Mouse (Mus musculus): ENCODE measurements around the gene Gse1. TPM values are rescaled to one million over a fixed set of nuclear protein-coding genes. Genes with fewer than 3 reads are reported as not detected.

The Gse1 gene
- polyA plus RNA-seq, 1 experiment: 14.7 TPM

DNA sequence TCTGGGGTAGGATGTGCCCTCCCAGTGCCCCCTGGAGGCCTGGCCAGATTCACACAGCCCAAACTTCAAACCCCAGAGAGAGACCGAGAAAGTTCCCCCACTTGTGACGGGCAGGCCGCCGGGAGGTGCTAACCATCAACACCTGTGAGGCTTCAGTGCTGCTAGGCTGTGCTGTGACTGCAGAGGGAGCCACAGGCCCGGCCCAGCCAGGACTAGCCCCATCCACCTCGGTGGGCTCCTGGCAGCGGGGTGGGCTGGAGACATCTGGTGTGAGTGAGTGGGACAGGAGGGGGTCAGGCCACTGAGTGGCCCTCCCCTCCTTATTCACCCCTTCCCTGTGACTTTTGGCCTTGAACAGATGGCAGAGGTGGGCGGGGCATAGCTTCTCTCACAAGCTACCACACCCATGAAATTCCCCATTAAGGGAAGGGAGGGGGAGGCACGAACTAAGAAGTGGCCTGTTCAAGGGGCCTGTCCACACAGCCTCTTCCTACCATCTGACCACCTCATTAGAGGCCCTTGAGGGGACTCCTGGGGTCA lies 179.5 kb downstream of the Gse1 start:
- Histone ChIP-seq H3K27me3 (ENCODE audit: control insufficient read depth, insufficient read depth, insufficient read length) (no peaks in the 10 kb centered on the region), H3K79me2 (ENCODE audit: control insufficient read depth, insufficient read depth) (no peaks in the 10 kb centered on the region), H3K36me3 (ENCODE audit: control insufficient read depth, insufficient read depth) (no peaks in the 10 kb centered on the region), H3ac (ENCODE audit: control insufficient read depth, insufficient read length) (no peak overlapping the region), H3K4me3 (no peak overlapping the region), H3K4me2 (ENCODE audit: low read depth) (peak overlapping the region; percentile 24)
- TF ChIP-seq POLR2A (IDR thresholded peaks at IDR 0.05; ENCODE audit: insufficient read length, low read depth) (no peak), SRF (IDR thresholded peaks at IDR 0.05; ENCODE audit: control insufficient read depth, insufficient read length, low read depth) (no peak), MYOG (IDR thresholded peaks at IDR 0.05; ENCODE audit: control insufficient read depth in 1 of 3, insufficient read depth in 1 of 3, insufficient read length in 2 of 3, low read depth in 2 of 3) (peak in 2 of 3 experiments; percentile 17 to 65), MYOD1 (IDR thresholded peaks at IDR 0.05; ENCODE audit: control insufficient read depth in 1 of 3, insufficient read length in 2 of 3, low read depth in 2 of 3) (peak in 2 of 3 experiments; percentile 50 to 69)

DNA sequence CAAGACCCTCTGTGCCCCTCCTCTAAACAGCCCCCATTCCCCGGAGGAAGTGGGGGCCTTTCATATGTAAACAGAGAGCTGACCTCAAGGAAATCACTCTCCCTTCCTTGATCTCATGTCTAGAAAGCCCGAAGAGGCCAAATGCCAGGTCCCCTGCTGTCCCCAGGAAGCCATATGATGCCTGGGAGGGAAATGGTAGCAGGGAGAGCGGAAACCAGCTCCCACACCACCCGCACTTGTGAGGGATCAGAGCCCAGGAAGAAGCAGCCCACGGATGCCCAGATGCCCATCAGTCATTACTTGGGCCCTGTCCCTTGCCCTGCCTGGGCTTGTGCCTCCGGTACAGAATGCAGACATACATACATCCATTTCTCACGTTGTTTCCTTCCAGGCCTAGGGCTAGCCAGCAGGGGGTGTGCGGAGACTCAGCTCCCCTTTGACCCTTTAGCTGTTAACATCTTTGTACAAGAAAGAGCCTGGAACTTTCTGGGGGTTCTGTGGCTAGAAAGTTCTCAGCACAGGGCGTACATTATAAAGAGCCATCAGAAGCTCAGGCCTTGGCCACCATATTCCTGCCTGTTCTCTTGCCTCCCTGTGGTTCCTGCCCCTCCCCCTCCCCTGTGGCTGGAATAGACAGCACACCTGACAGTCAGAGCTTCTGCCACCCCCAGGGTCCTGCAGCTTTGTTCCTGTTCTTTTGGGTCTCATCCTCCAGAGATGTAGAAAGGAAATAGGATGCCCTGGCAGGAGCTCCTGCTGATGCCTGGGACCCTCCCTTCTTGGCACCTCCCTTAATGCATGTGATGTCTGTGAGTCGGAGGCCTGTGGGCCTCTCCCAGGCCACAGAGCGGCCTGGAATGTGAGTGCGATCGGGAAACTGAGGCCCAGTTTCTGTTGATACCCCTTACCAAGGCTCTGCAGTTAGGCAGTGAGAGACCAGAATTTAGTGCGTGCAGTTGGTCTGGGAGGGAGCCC lies 180.3 kb downstream of the Gse1 start:
- no peak overlapping the region for H3ac ChIP-seq (ENCODE audit: control insufficient read depth, insufficient read length)
- TF ChIP-seq E2F4 (IDR thresholded peaks at IDR 0.05; ENCODE audit: insufficient read depth): no peak
- TF ChIP-seq MYOD1 (IDR thresholded peaks at IDR 0.05; ENCODE audit: control insufficient read depth in 1 of 3, insufficient read length in 2 of 3, low read depth in 2 of 3): no peak
- no peak for TF ChIP-seq MAX (IDR thresholded peaks at IDR 0.05; ENCODE audit: low read depth)
- no peak for TF ChIP-seq POLR2A (IDR thresholded peaks at IDR 0.05; ENCODE audit: insufficient read length, low read depth)
- no peak for TF ChIP-seq CEBPB (IDR thresholded peaks at IDR 0.05; ENCODE audit: insufficient read depth, poor library complexity, severe bottlenecking)
- peak overlapping the region; percentile 24 for H3K4me2 ChIP-seq (ENCODE audit: low read depth)
- no peaks in the 10 kb centered on the region for H3K27me3 ChIP-seq (ENCODE audit: control insufficient read depth, insufficient read depth, insufficient read length)
- H3K79me2 ChIP-seq (ENCODE audit: control insufficient read depth, insufficient read depth): no peaks in the 10 kb centered on the region
- no peaks in the 10 kb centered on the region for H3K36me3 ChIP-seq (ENCODE audit: control insufficient read depth, insufficient read depth)
- no peak overlapping the region for H3K4me3 ChIP-seq

DNA sequence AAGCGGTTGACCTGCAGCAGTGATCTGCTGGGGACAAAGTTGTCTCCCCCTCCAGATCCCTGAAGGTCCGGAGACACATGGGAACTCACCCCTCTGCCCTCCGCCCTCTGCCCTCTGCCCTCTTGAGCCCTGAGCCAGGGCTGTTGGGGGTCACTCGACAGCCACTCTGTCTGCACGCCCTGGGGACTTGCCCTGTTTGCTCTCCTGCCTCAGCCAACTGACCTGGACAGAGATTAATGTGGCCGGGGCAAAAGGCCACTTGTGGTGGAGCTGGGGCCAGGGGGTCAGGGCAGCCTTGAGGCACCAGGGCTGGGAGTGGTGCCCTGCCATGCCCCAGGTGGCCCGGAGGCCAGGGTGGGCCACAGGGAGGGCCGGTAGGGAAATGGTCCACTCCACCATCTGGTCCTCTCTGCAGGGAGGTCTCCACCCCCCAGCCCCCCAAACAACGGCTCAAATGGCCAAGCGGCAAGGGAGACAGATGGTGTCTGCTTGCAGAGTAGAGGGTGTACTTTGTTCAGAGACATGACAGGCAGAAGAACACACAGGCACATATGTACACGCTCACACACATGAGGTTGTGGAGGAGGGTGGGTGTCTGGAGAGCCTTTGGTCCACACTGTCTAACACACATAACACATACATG lies 181.2 kb downstream of the Gse1 start:
- Histone ChIP-seq H3K79me2 (ENCODE audit: control insufficient read depth, insufficient read depth) (no peaks in the 10 kb centered on the region), H3K36me3 (ENCODE audit: control insufficient read depth, insufficient read depth) (no peaks in the 10 kb centered on the region), H3K27me3 (ENCODE audit: control insufficient read depth, insufficient read depth, insufficient read length) (no peaks in the 10 kb centered on the region), H3ac (ENCODE audit: control insufficient read depth, insufficient read length) (no peak overlapping the region), H3K4me3 (no peak overlapping the region), H3K4me2 (ENCODE audit: low read depth) (no peak overlapping the region)
- no peak for TF ChIP-seq REST (IDR thresholded peaks at IDR 0.05; ENCODE audit: insufficient read depth, insufficient read length)
- TF ChIP-seq MAX (IDR thresholded peaks at IDR 0.05; ENCODE audit: low read depth): no peak
- no peak for TF ChIP-seq TCF12 (IDR thresholded peaks at IDR 0.05; ENCODE audit: insufficient read depth, poor library complexity, severe bottlenecking)
- TF ChIP-seq SRF (IDR thresholded peaks at IDR 0.05; ENCODE audit: control insufficient read depth, insufficient read length, low read depth): no peak
- TF ChIP-seq MYOD1 (IDR thresholded peaks at IDR 0.05; ENCODE audit: control insufficient read depth in 1 of 3, insufficient read length in 2 of 3, low read depth in 2 of 3): no peak
- no peak for TF ChIP-seq POLR2A (IDR thresholded peaks at IDR 0.05; ENCODE audit: insufficient read length, low read depth)
- TF ChIP-seq POLR2AphosphoS2 (IDR thresholded peaks at IDR 0.05; ENCODE audit: insufficient read length, low read depth): no peak
- TF ChIP-seq CEBPB (IDR thresholded peaks at IDR 0.05; ENCODE audit: insufficient read depth, poor library complexity, severe bottlenecking): no peak
- no peak for TF ChIP-seq MYOG (IDR thresholded peaks at IDR 0.05; ENCODE audit: control insufficient read depth in 1 of 3, insufficient read depth in 1 of 3, insufficient read length in 2 of 3, low read depth in 2 of 3)
- TF ChIP-seq USF1 (IDR thresholded peaks at IDR 0.05; ENCODE audit: low read depth): no peak
- no peak for TF ChIP-seq E2F4 (IDR thresholded peaks at IDR 0.05; ENCODE audit: insufficient read depth)
- no peak for TF ChIP-seq TCF3 (IDR thresholded peaks at IDR 0.05; ENCODE audit: insufficient read length, low read depth)

DNA sequence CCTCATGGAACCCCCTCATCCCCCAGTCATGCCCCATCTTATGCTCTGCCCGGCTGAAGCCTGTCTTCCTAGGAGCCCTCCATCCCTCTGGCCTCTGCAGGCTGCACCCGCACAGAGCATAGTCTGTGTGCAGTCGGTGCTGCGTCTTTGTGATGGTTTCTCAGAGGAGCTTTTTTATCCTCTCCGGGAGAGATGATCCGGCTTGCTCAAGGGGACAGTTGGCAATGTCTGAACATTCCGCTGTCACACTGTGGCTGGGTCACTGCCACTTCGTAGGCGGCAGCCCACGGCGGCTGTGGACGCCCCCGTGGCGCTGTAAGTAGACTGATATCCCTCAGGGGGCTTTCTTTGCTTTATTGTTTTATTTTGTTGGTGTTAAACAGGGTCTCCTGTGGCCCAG lies 182.8 kb downstream of the Gse1 start:
- H3K36me3 ChIP-seq (ENCODE audit: control insufficient read depth, insufficient read depth): no peaks in the 10 kb centered on the region
- no peak overlapping the region for H3ac ChIP-seq (ENCODE audit: control insufficient read depth, insufficient read length)
- H3K79me2 ChIP-seq (ENCODE audit: control insufficient read depth, insufficient read depth): no peaks in the 10 kb centered on the region
- no peak overlapping the region for H3K4me2 ChIP-seq (ENCODE audit: low read depth)
- TF ChIP-seq TCF3 (IDR thresholded peaks at IDR 0.05; ENCODE audit: insufficient read length, low read depth) (no peak), CEBPB (IDR thresholded peaks at IDR 0.05; ENCODE audit: insufficient read depth, poor library complexity, severe bottlenecking) (no peak), MYOD1 (IDR thresholded peaks at IDR 0.05; ENCODE audit: control insufficient read depth in 1 of 3, insufficient read length in 2 of 3, low read depth in 2 of 3) (no peak), USF1 (IDR thresholded peaks at IDR 0.05; ENCODE audit: low read depth) (no peak), POLR2AphosphoS2 (IDR thresholded peaks at IDR 0.05; ENCODE audit: insufficient read length, low read depth) (no peak)
- H3K4me3 ChIP-seq: no peak overlapping the region
- H3K27me3 ChIP-seq (ENCODE audit: control insufficient read depth, insufficient read depth, insufficient read length): no peaks in the 10 kb centered on the region

DNA sequence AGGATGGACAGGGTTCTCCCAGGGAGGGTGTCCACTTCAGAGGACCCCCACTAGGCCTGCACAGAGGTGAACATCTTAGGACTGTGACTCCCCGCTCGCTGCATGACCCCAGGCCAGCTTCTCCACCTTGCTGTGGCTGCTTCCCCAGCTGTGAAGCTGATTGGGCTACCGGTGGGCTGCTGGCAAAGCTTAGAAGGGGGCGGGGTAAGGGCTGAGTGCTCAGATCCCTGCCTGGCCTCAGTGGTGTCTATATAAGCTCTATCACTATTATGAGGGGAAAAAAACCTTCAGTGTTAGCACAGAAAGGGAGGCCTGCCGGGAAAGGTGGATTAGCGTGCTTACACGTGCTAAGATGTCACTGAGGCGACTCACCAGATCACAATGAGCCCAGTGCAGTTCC lies 183.6 kb downstream of the Gse1 start:
- no peak overlapping the region for H3ac ChIP-seq (ENCODE audit: control insufficient read depth, insufficient read length)

More for the DNA sequence above, 183.6 kb downstream of the Gse1 start:
- no peaks in the 10 kb centered on the region for H3K27me3 ChIP-seq (ENCODE audit: control insufficient read depth, insufficient read depth, insufficient read length)
- no peak overlapping the region for H3K4me3 ChIP-seq
- TF ChIP-seq USF1 (IDR thresholded peaks at IDR 0.05; ENCODE audit: low read depth) (no peak), MAX (IDR thresholded peaks at IDR 0.05; ENCODE audit: low read depth) (no peak), CEBPB (IDR thresholded peaks at IDR 0.05; ENCODE audit: insufficient read depth, poor library complexity, severe bottlenecking) (no peak), TCF12 (IDR thresholded peaks at IDR 0.05; ENCODE audit: insufficient read depth, poor library complexity, severe bottlenecking) (no peak), MYOD1 (IDR thresholded peaks at IDR 0.05; ENCODE audit: control insufficient read depth in 1 of 3, insufficient read length in 2 of 3, low read depth in 2 of 3) (no peak), POLR2A (IDR thresholded peaks at IDR 0.05; ENCODE audit: insufficient read length, low read depth) (no peak), MYOG (IDR thresholded peaks at IDR 0.05; ENCODE audit: control insufficient read depth in 1 of 3, insufficient read depth in 1 of 3, insufficient read length in 2 of 3, low read depth in 2 of 3) (no peak), REST (IDR thresholded peaks at IDR 0.05; ENCODE audit: insufficient read depth, insufficient read length) (no peak), SRF (IDR thresholded peaks at IDR 0.05; ENCODE audit: control insufficient read depth, insufficient read length, low read depth) (no peak), E2F4 (IDR thresholded peaks at IDR 0.05; ENCODE audit: insufficient read depth) (no peak), POLR2AphosphoS2 (IDR thresholded peaks at IDR 0.05; ENCODE audit: insufficient read length, low read depth) (no peak), TCF3 (IDR thresholded peaks at IDR 0.05; ENCODE audit: insufficient read length, low read depth) (no peak)
- no peaks in the 10 kb centered on the region for H3K79me2 ChIP-seq (ENCODE audit: control insufficient read depth, insufficient read depth)
- H3K4me2 ChIP-seq (ENCODE audit: low read depth): no peak overlapping the region
- H3K36me3 ChIP-seq (ENCODE audit: control insufficient read depth, insufficient read depth): no peaks in the 10 kb centered on the region

Measured in myocyte (in vitro differentiated cells).